Mouse (Mus musculus) urinary bladder, postnatal 36 days (tissue): ENCODE data around the gene Smarca2.
A peak's percentile ranks its signal among the peaks of the same experiment; 100 is the strongest.

Experiments
- DNase-seq, 2 experiments: peaks; one replicate each; pipeline ENCODE4 v3.0.0; 2022; ENCODE audit warnings: low spot score in 2 of 2, mixed read lengths in 1 of 2

Smarca2 gene

DNA sequence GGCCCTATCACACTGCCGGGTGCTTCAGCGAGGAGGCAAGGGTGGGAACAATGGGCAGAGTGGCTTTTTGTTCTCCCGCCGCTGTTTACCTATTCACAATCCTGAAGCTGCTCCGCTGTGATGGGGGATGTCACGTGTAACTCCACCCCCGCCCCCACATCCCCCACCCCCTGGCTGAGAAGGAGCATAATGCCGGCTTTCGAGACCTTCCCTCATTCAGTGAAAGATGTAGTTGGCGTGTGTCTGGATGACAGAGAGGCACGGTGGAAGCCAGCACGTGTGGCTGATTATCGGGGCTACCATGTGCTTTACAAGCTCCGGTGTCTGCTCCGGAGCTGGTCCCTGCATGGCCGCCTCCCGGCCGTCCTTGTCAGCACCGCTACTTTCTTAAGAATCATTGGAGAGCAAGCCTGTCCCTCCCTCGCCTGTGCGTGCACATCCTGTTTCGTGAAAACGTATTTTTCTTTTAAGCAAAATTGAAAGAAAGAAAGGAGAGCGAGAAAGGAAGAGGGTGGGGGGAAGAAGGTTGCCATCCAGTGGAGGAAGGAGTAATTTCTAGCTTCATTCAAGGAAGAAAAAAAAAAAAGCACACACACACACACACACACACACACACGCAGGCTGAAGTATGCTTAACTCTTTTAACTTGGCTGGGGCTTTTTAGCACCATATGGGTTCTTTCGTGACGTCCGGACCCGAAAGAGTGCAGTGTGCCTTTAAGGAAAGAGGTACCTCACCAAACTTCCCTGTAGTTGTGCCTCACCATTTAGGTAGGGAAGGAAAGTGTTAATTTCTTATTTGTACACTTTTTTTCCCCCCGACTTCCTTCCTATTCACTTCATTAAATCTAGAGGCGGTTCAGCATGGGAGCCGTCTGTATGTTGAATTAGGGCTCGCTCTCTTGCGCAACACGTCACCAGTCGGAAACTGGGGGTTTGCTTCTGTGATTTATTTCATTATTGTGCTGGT lies 143.0 kb downstream of the Smarca2 start:
- peak; percentile 51 to 65 for DNase-seq

- DNase-seq = no peak
These were observed 143.8 kb downstream of the Smarca2 start for GRCm38 (mm10) chr19:26748676-26749075.

DNA sequence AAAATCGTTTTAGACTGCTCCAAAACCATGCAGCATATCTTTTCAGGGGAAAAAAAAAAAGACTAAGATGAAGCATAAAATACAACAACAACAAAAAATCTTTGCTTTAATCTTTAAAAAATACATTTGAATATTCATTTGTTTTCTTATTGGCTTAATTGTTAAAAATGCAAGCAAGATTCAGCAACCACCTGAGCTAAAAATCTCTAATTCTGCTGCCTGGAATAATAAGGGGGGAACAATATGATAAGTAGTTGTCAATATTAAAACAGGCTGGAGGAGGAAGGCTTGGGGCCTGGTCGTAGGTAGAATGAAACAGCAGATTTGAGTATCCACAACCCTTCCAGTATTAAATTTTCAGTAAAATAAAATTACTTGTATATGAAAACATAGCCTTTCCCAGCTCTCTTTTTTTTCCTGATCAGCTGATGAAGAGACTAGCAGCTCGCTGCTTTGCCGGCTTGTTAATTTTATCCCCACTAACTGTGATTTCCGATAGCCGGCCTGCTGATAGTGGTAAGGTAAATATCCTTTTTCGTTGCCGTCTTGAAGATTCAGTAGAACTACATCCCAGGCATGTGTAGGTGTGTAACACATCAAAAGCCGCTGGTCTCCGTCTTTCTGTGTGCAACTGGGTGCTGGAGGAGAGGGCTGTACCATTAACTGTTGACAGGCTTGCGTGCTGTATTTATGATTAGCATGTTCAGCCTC lies 144.7 kb downstream of the Smarca2 start:
- no peak for DNase-seq

GRCm38 (mm10) chr19:26752611-26753163 lies 147.8 kb downstream of the Smarca2 start:
- no peak for DNase-seq

GRCm38 (mm10) chr19:26753266-26753872 lies 148.5 kb downstream of the Smarca2 start:
- no peak for DNase-seq

DNA sequence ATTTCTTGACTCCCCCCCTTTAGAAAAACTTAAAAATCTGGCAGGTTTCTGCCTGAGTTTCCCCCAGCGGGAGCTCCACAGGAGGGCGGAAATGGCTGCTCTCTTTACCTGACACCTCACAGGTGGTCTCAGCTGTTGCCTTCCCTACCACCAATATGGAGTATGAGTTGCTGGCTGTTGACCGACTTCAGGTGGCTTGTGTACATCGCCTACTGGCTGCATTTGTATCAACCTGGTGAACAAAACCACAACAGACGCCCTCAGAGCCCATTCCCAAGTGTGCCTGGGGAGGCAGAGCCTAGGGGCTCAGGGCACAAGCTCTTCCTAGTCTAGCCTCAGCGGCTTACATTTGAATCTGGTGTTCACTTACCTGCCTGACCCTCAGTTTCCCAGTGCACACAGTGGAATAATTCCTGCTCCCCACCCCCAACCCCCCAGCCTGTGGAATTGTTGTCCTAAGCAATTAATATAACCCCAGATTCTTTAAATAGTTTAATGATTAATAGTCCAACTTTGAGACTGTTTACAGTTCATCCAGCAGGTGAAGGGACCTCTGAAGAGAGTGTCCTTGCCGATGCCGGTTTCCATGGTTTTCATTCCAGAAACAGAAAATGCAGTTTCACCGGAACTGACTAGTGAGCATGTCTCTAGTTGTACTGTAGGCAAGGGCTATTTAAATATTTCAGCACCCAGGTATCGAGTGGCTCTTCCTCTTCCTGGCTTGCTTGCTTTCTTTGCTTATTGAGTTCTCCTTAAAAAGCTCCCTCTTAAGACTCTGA lies 149.4 kb downstream of the Smarca2 start:
- DNase-seq = no peak

- DNase-seq = no peak
These were observed 151.1 kb downstream of the Smarca2 start for GRCm38 (mm10) chr19:26755991-26756390.

DNA sequence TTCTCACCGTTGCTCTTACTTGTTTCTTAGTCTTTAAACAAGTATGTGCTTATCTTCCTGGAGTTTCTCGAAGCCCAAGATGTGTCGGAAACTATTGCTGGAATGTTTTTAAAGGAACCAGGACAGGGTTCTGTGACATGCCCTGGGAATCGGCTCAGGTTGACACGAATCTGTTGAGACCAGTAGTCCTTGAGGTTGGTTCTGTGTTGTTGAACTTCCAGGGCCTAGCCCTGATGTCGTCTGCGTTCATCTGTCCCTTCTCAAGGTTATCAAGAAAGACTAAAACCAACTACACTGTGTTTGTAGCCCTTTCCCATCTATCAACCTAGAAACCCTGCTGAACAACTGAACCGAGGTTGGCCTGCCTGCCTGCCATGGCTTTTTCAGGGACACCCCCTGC lies 151.5 kb downstream of the Smarca2 start:
- no peak for DNase-seq

DNA sequence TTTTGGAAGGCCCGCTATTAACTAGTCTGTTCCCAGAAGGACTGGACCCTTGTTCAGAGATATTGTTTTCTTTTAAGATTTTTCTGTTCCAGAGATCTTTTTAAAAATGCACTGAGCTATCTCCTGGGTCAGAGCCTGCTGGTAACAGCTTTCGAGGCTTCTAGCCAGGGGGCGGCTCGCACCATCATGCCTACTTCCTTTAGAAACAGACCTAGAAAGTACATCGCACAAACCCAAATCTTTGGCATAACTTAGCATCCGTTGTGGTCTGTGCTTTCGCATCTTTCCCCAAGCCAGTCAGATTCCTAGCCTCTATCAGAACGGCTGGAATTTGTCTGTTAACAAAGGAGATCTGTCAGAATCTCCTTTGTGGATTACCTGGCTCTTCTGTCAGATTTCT lies 153.3 kb downstream of the Smarca2 start:
- no peak for DNase-seq

- peak in 1 of 2 experiments; percentile 20 for DNase-seq
These were observed 153.8 kb downstream of the Smarca2 start for GRCm38 (mm10) chr19:26758620-26759019.

DNA sequence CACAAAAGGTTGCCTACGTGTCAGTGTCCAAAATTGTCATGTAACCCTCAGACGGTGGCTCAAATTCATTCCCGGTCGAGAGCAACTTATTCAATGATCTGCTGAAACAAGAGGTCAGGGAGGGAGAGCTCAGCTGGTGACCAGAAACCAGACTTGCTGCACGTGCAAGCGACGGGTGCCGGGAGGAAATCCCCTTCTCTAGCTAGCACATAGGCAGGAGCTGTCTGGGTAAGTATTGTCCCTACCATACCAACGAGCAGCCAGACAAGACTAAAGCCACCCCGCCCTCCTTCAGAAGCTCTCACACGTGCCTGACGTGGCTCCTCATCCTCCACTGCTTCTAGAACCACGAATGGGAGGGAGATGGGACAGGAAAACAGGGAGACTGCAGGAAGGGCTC lies 154.4 kb downstream of the Smarca2 start:
- no peak for DNase-seq

DNA sequence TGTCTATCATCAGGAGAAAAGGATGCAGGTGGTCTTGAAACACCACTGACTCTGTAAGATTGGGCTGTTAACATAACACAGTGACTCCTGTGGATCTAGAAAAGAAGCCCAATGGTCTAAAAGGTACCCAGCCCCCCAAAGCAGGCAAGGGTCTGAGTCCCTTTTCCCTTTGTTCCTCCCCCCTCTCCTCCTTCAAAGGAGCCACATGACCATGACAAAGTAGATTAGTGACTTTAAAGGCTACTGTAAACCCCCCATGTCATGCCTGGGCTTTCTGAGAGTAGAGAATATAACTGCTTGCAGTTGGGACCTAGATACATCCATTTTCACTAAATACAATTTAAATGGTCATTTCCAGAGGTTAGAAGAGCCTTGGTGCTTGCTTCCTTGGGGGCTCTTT lies 156.4 kb downstream of the Smarca2 start:
- DNase-seq = no peak

DNA sequence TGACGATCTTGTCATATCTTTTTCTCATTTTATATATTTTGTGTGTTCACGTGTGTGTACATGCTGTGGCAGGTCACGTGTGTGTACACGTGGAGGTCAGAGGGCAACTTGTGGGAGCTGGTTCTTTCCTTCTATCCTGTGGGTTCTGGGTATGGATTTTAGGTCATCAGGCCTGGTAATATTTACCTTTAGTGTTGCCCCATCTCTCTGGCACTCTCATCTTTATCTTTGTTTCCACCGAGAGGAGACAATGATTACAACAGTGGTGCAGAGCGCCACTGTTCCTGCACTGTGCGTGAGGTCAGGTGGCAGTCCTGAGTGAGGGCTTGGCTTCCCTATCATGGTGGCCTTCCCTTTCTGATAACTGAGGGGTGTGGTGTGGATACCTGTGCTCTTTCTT lies 160.6 kb downstream of the Smarca2 start:
- DNase-seq = no peak

- no peak for DNase-seq
These were observed 162.6 kb downstream of the Smarca2 start for GRCm38 (mm10) chr19:26767454-26767853.

DNA sequence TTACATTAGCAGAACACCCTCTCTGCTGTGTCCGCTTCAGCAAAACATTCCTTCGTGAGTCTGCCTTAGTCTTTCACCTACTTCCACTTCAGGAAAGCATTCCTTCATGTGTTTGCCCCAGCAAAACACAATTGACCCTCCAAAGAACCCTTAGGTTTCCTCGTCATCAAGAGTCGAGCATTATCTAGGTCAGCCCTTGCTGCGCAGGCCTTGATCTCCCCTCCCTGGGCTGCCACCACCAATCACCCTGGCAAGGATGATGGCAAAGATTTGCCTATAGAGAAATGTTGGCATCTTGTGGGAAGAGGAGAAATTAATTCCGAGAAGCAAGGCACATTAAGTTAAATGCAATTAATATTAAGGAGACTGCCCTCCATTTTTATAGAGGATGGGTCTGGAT lies 163.1 kb downstream of the Smarca2 start:
- DNase-seq = no peak

- DNase-seq = no peak
These were observed 164.0 kb downstream of the Smarca2 start for GRCm38 (mm10) chr19:26768846-26769245.

GRCm38 (mm10) chr19:26769609-26770500 lies 165.0 kb downstream of the Smarca2 start:
- DNase-seq = no peak

- DNase-seq = no peak
These were observed 165.7 kb downstream of the Smarca2 start for GRCm38 (mm10) chr19:26770592-26770991.

DNA sequence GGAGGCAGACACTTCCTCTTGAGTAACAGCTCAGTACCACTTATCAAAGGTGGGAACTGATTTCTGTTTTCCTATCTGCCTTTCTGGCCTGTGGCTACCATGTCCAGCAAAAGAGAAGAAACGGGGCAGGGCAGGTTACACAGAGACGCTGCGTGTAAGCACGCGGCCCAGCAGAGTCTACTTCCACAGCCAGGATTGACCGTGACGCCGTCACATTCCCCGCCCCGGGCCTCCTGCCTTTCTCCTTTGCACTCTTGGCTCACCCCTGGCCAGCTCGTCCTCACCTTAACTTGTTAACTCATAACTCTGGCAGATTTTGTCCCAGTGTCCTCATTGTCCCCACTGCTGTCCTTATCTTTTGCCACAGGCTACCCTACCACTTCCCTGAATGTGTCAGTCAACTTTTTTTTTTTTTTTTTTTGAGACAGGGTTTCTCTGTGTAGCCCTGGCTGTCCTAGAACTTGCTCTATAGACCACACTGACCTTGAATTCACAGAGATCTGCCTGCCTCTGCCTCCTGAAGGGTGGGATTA lies 167.3 kb downstream of the Smarca2 start:
- no peak for DNase-seq
